Mouse (Mus musculus): ENCODE results near the gene Lrrd1. TPM values are rescaled to one million over a fixed set of nuclear protein-coding genes. Genes with fewer than 3 reads are reported as not detected.
"Not testable (repeated sequence)": the region's sequence is repeated elsewhere in the genome, so short reads cannot be mapped to it uniquely, and the experiment has no call there.

The Lrrd1 gene
- total RNA-seq (2021): not detected in 2 replicates
- long read RNA-seq: 0 reads

DNA sequence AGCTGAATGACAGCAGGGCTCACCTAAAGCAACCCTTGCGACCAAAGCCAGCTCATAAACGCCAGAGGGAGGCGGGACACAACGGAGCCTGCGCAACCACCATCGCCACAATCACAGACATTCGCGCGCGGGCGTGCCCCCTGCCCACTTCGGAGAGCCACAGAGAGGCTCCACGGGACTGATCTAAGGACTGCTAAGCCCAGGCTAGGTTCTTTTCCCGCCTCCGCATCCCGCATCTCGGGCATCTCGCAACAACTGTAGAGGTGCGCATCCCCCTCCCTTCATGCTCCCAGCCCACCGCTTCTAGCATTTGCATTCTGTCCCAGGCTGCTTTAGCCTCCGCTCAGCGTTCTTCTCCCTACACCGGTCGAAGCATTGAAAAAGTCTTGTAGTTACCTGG is at the start of gene Lrrd1:
Gene Lrrd1, plus strand, starts transcription at position 148 of the 400 bp plus-strand sequence.
- DNase-seq: peak; percentile 14

- DNase-seq: not testable (repeated sequence)
Observed at GRCm38 (mm10) chr5:3797101-3797500, 47.9 kb upstream of the Lrrd1 start.

GRCm38 (mm10) chr5:3798656-3799055 is 46.3 kb upstream of the Lrrd1 start:
- DNase-seq: not testable (repeated sequence)

DNA sequence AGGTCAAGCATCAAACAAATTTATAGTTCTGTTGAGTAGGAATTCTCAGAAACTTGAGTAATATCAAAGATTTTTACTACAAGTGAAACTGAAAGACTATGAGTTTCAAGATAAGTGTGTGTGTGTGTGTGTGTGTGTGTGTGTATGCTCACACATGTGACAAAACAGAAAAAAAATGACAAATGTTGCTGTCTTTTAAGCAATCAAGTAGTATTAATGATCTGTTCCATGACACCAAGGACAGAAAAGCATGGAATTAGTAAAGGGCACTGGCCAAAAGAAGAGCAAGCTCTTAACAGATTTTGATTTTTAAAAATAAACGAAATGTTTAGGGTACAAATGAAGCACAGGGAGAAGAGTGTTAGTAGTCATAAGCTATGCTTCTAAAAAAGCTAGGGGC is 44.9 kb upstream of the Lrrd1 start:
- no peak for DNase-seq

GRCm38 (mm10) chr5:3800881-3801280 is 44.1 kb upstream of the Lrrd1 start:
- DNase-seq: no peak

DNA sequence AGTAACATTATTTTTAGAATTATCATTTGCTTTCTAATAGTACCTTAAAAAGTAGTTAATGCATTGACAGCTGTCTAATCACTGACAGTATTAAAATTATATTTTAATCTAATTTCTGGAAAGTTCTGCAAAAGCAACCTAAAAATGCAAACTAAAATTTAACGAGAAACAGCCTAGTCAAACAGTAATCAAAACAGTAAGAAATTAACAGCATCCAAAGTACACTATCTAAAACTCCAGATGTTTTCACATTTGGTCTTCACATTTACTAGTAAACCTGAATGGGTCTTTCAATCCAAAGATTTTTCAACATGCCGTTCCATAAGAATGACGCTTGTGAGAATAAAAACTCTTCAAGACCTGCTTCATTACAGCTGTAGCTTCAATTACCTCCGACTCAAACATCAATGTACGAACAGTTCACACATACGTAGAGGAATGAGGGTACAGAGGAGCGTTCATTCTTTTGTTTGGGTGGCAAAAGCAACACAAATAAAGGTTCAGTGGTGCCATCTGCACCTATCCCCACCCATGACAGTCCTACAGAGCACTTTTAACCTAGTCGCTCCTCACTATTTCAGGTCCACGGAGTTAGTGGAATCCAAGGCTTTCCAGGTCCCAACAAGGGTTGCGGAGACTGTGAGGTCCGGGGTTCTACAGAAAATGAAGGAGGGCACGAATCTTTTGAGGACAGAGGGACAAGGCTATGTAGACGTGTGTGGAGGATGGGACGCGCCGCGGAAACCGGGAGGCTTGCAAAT is 43.1 kb upstream of the Lrrd1 start:
- DNase-seq: no peak

DNA sequence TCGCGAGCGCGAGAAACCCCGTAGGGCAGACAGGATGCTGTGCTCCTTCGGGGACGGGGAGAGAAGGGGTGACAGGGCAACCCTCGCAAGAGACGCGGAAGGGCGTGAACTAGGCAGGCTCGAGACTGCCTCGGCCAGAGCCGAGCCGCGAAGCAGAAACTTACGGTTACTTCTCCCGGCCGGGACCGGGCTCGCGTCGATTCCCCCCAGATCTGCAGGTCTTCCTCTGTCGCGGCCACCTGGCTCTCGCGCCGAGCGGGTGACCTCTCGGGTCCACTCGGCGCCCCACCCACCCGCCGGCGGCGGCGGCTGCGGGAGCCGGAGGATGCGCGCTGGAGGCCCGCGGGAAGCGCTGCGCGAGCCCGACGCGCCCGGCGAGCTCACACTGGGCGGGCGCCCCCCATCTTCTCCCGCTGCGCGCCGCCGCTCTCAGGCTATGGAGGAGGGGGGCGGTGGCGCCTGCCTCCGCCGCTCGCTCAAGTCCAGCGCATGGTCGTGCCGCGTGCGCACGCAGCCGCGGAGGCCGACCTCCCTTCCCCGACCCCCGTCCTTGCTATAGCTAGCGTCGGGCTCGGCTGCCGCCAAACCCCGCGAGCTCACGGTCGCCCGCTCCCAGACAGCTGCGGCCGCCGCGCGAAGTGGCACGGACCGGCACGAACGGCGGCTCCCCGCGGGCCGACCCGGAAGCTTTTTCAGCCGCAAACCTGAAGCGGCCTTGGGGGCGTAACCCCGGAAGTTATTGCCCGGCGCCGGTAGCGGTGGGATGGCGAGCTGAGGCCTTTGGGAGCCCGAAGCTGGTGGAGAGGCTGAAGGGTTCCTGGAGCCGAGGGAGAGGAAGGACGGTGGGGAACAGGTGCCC is 42.3 kb upstream of the Lrrd1 start, which contains the start of the genes Ankib1 and Krit1:
Gene Ankib1, minus strand, starts transcription at position 493 of the 859 bp plus-strand sequence.
Gene Krit1, plus strand, starts transcription at position 752 of the 859 bp plus-strand sequence.
- DNase-seq: peak; percentile 92

DNA sequence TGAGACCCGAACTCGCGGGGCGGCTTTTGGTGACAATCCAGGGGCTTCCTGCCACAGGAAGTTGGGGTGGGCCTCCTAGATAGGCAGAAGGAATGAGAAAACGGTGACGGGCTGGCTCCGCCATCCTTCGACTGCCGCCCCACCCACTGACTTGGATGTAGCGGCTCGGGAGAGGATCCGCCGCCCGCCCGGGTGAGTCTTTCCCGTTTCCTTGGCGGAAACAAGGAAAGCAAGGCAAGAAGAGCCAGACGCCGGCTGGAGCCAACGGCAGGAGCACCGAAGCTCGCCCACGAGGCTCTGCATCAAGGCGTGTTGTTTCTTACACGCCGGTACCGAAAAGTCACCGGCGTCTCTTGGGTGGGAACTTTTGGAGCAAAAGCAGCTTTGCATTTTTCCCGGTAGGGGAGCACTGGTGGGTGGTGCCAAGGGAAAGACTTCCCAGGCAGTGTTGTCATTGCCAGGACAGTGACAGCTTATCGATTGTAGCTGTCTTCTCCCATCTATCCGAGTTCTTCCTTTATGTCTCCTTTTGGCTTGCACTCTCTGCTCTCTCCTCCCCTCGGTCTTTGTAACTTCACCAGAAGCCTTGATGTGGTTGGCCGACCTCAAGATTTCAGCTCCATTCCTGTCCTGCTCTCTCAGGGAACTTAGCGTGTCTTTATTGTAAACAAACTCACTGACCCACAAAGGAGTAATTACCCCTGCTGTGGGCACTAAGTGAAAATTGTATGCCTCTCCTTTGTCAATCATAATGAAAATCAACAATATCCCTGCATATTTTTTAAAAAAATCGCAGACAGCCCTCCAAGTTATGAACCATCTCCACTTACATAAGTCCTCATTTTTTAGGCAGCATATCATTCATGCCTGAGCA is 41.4 kb upstream of the Lrrd1 start:
- no peak for DNase-seq

DNA sequence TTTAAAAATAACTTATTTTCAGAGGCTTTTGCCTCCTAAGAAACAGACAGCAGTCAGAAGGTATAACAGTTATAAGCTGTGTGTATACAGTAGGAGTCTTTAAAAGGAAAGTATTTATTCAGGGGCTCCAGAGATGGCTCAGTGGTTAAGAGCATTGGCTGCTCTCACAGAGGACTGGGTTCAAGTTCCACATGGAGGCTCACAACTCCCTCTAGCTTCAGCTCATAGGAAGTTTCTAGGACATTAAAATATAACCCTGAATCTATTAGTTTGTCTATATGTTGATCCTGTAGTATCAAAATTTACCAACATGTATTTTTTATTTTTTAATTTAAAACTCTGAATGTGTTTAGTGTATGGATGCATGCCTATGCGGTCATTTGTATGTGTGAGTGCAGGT is 36.5 kb upstream of the Lrrd1 start:
- no peak for DNase-seq

- no peak for DNase-seq
Observed at GRCm38 (mm10) chr5:3834107-3834506, 10.9 kb upstream of the Lrrd1 start.

DNA sequence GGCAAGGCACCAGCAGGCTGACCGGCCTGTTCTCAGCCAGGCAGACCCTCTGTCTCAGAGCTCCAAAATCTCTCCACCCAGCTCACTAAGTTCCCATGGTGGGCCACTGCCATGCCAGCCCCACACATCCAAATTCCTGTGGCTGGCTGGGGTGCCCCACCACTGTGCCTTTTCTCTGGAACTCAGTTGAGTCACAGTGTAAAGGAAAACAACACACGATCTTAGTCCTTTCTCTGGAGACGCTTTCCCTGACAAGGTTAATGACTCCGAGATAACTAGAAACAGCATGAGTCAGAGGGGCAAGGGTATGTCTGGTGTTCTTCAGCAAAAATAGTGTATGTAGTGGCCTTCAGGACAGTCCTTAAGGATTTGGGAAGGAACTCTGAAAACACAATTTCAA is 25.2 kb downstream of the Lrrd1 start:
- peak; percentile 8 for DNase-seq

- DNase-seq: no peak
Observed at GRCm38 (mm10) chr5:3872348-3872747, 27.4 kb downstream of the Lrrd1 start.

- no peak for DNase-seq
Observed at GRCm38 (mm10) chr5:3873485-3873884, 28.5 kb downstream of the Lrrd1 start.

- not testable (repeated sequence) for DNase-seq
Observed at GRCm38 (mm10) chr5:3886862-3887261, 41.9 kb downstream of the Lrrd1 start.

GRCm38 (mm10) chr5:3889201-3889600 is 44.2 kb downstream of the Lrrd1 start:
- no peak for DNase-seq

GRCm38 (mm10) chr5:3893459-3894293 is 48.7 kb downstream of the Lrrd1 start, which contains the start of gene Mterf1a:
Gene Mterf1a (minus strand): TSS chr5:3893933.
- DNase-seq: peak; percentile 9

DNA sequence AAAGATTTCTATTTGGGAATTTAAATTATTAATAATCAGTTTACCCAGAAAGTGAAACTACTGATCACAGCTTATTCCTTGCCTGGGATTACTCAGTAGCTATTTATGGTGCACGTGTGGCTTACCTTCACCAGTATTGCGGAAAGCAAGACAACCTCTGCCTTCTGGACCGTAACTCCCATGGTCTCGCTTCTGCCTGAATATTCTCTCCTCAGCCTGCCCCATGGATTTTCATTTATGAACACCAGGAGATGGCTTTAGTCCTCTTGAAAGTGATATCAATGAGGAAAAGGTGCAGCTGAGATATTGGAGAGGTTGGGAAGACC is 49.3 kb downstream of the Lrrd1 start:
- DNase-seq: not testable (repeated sequence)

- DNase-seq: no peak
Observed at GRCm38 (mm10) chr5:3905471-3905870, 60.5 kb downstream of the Lrrd1 start.
